Mouse (Mus musculus): ENCODE results near the gene Vasp. TPM values are rescaled to one million over a fixed set of nuclear protein-coding genes. Genes with fewer than 3 reads are reported as not detected.

Vasp gene
- polyA plus RNA-seq, 1 experiment from 2014 or later: 61.1 TPM

DNA sequence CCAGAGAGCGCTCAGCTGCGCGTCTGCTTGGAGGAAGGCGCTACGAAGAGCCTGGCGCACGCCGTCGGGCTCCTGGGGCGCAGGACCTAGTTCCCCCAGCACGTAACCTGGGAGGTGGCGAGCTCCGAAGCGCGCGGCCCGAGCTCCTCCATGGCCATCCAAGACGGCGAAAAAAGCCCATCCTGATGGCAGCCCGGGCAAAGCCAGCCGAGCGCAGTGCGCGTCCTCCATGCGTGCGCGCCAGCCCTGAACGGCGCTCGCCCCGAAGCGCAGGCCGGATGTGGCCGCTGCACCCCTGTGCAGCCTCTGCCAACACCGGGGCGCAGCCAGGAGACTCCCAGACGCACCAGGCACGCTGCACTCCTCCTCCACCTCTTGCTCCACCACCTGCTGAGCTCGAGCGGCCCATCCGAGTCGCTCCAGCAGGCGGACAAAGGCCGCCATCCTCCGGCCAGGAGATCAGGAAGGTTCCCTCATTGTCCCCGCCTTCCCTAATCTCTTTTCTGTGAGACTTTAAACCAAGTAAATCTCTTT lies 8.0 kb upstream of the Vasp start, which contains the start of gene Ppm1n:
Gene Ppm1n, minus strand, starts transcription at position 484 of the 534 bp plus-strand sequence.
- Histone ChIP-seq H3K27ac (replicated peaks) (no peak within 1 kb of the TSS), H3K36me3 (replicated peaks) (no peaks in the 10 kb centered on the region), H3K4me3 (peak within 1 kb of the TSS; percentile 51), H3K27me3 (replicated peaks; ENCODE audit: low read depth, poor library complexity, severe bottlenecking) (peaks cover 81% of the 10 kb centered on the region), H3K4me1 (peaks cover 28% of the 10 kb centered on the region), H3K9me3 (no peaks in the 10 kb centered on the region)
- WGBS: under 1% methylated on average over 46 of the region's 46 CpGs
- DNase-seq (ENCODE audit: low spot score): peak; percentile 56

- DNase-seq (ENCODE audit: low spot score): peak; percentile 41
- peaks cover 75% of the 10 kb centered on the region for H3K27me3 ChIP-seq (replicated peaks; ENCODE audit: low read depth, poor library complexity, severe bottlenecking)
Observed at GRCm38 (mm10) chr7:19279052-19279451, 7.4 kb upstream of the Vasp start.

GRCm38 (mm10) chr7:19276253-19276652 lies 4.6 kb upstream of the Vasp start:
- no peak for DNase-seq (ENCODE audit: low spot score)
- Histone ChIP-seq H3K27me3 (replicated peaks; ENCODE audit: low read depth, poor library complexity, severe bottlenecking) (peaks cover 49% of the 10 kb centered on the region), H3K9me3 (no peaks in the 10 kb centered on the region), H3K27ac (replicated peaks) (no peak overlapping the region), H3K4me1 (peaks cover 17% of the 10 kb centered on the region), H3K36me3 (replicated peaks) (no peaks in the 10 kb centered on the region), H3K4me3 (no peak overlapping the region)
- WGBS: 48% methylated on average over 4 of the region's 4 CpGs

More at GRCm38 (mm10) chr7:19279052-19279451, 7.4 kb upstream of the Vasp start:
- H3K4me1 ChIP-seq: peaks cover 28% of the 10 kb centered on the region
- H3K4me3 ChIP-seq: peak overlapping the region; percentile 51
- no peaks in the 10 kb centered on the region for H3K9me3 ChIP-seq
- 2% methylated on average over 34 of the region's 34 CpGs for WGBS
- H3K36me3 ChIP-seq (replicated peaks): no peaks in the 10 kb centered on the region
- H3K27ac ChIP-seq (replicated peaks): no peak overlapping the region

- H3K36me3 ChIP-seq (replicated peaks): peaks cover 12% of the 10 kb centered on the region
- peak; percentile 89 for DNase-seq (ENCODE audit: low spot score)
- H3K4me1 ChIP-seq: peaks cover 29% of the 10 kb centered on the region
- H3K27me3 ChIP-seq (replicated peaks; ENCODE audit: low read depth, poor library complexity, severe bottlenecking): peaks cover 10% of the 10 kb centered on the region
- peak overlapping the region; percentile 90 for H3K27ac ChIP-seq (replicated peaks)
- H3K9me3 ChIP-seq: no peaks in the 10 kb centered on the region
- WGBS: under 1% methylated on average over 36 of the region's 36 CpGs
- peak overlapping the region; percentile 75 for H3K4me3 ChIP-seq
Observed at GRCm38 (mm10) chr7:19272173-19272764, 652 bp upstream of the Vasp start.

DNA sequence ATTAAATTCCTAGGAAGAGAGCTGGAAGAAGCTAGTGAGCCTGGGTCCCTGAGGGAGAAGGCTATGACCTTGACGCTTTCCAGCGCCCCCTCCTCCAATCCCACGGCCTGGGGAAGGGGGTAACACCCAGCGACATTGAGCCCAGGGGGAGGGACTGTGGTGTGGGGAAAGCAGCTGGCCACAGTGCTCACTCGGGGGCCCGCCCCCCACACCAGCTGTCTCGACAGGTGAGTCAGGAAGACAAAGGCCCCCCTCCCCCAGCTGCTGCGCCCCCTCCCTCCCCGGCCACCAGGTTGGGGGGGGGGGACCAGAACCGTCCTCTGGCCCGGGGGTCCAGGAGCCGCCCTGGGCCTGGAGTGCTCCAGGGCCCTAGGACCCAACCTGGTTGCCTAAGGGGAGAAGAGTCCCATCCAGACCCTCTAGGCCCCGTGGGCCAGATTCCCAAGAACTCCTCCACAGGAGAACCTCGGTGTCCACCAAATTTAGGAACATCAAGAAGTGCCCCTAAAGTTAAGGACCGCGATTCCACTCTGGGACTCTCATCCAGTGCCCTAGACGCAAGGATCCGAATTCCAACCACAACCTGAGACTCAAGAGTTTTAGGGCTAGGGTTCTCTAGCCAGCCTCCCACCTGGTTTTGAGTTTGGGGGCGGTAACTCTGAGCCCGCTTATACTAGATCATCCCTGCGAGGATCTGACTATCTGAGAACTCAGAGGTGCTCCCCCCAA lies 944 bp downstream of the Vasp start:
- H3K36me3 ChIP-seq (replicated peaks): peaks cover 27% of the 10 kb centered on the region
- peak overlapping the region; percentile 90 for H3K27ac ChIP-seq (replicated peaks)
- peak; percentile 60 for DNase-seq (ENCODE audit: low spot score)
- peaks cover 45% of the 10 kb centered on the region for H3K4me1 ChIP-seq
- peak overlapping the region; percentile 75 for H3K4me3 ChIP-seq
- under 1% methylated on average over 21 of the region's 21 CpGs for WGBS
- H3K27me3 ChIP-seq (replicated peaks; ENCODE audit: low read depth, poor library complexity, severe bottlenecking): 0 out of 2 replicates have a peak, but pooled peaks cover 4% of the 10 kb centered on the region
- no peaks in the 10 kb centered on the region for H3K9me3 ChIP-seq

GRCm38 (mm10) chr7:19269721-19270441 lies 1.7 kb downstream of the Vasp start:
- DNase-seq (ENCODE audit: low spot score): peak; percentile 78
- Histone ChIP-seq H3K36me3 (replicated peaks) (peaks cover 34% of the 10 kb centered on the region), H3K27me3 (replicated peaks; ENCODE audit: low read depth, poor library complexity, severe bottlenecking) (0 out of 2 replicates have a peak, but pooled peaks cover 1% of the 10 kb centered on the region), H3K4me3 (peak overlapping the region; percentile 75), H3K4me1 (peaks cover 46% of the 10 kb centered on the region), H3K9me3 (no peaks in the 10 kb centered on the region), H3K27ac (replicated peaks) (peak overlapping the region; percentile 90)
- WGBS: under 1% methylated on average over 19 of the region's 19 CpGs

- Histone ChIP-seq H3K27me3 (replicated peaks; ENCODE audit: low read depth, poor library complexity, severe bottlenecking) (no peaks in the 10 kb centered on the region), H3K4me3 (peak overlapping the region; percentile 75), H3K9me3 (no peaks in the 10 kb centered on the region), H3K4me1 (peaks cover 46% of the 10 kb centered on the region), H3K36me3 (replicated peaks) (peaks cover 42% of the 10 kb centered on the region), H3K27ac (replicated peaks) (peak overlapping the region; percentile 90)
- DNase-seq (ENCODE audit: low spot score): peak; percentile 21
- WGBS: 39% methylated on average over 10 of the region's 10 CpGs
Observed at GRCm38 (mm10) chr7:19268993-19269681, 2.5 kb downstream of the Vasp start.

- DNase-seq (ENCODE audit: low spot score): no peak
- 75% methylated on average over 10 of the region's 10 CpGs for WGBS
- peaks cover 63% of the 10 kb centered on the region for H3K36me3 ChIP-seq (replicated peaks)
- H3K27ac ChIP-seq (replicated peaks): no peak overlapping the region
- H3K4me3 ChIP-seq: no peak overlapping the region
- H3K9me3 ChIP-seq: no peaks in the 10 kb centered on the region
- H3K27me3 ChIP-seq (replicated peaks; ENCODE audit: low read depth, poor library complexity, severe bottlenecking): no peaks in the 10 kb centered on the region
- peaks cover 40% of the 10 kb centered on the region for H3K4me1 ChIP-seq
Observed at GRCm38 (mm10) chr7:19267051-19267450, 4.6 kb downstream of the Vasp start.

- peaks cover 71% of the 10 kb centered on the region for H3K36me3 ChIP-seq (replicated peaks)
- H3K27me3 ChIP-seq (replicated peaks; ENCODE audit: low read depth, poor library complexity, severe bottlenecking): no peaks in the 10 kb centered on the region
- no peak overlapping the region for H3K27ac ChIP-seq (replicated peaks)
- no peak for DNase-seq (ENCODE audit: low spot score)
- no peak overlapping the region for H3K4me3 ChIP-seq
- WGBS: 85% methylated on average over 10 of the region's 10 CpGs
- H3K4me1 ChIP-seq: peaks cover 40% of the 10 kb centered on the region
- no peaks in the 10 kb centered on the region for H3K9me3 ChIP-seq
Observed at GRCm38 (mm10) chr7:19265928-19266822, 5.4 kb downstream of the Vasp start.

DNA sequence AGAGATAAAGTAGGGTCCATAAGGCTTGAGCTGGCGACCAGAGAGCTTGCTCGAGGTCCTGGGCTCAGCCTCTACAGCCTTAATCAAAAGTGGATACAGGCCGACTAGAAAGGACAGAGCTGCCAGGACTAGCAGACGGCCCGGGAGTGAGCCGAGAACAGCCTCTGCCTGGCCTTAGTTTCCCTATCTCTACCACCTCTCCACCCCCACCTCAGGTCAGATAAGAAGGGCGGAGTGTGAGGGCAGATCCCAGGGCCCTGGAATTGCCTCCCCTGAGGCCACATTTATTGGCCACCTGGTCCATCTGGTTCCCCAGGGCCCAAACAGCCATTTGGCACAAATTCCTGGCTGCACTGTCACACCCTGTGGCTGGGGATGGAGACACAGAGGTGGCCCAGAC lies 6.5 kb downstream of the Vasp start:
- H3K4me1 ChIP-seq: peaks cover 32% of the 10 kb centered on the region
- peaks cover 82% of the 10 kb centered on the region for H3K36me3 ChIP-seq (replicated peaks)
- no peak overlapping the region for H3K27ac ChIP-seq (replicated peaks)
- no peaks in the 10 kb centered on the region for H3K9me3 ChIP-seq
- H3K27me3 ChIP-seq (replicated peaks; ENCODE audit: low read depth, poor library complexity, severe bottlenecking): no peaks in the 10 kb centered on the region
- WGBS: 86% methylated on average over 7 of the region's 7 CpGs
- H3K4me3 ChIP-seq: no peak overlapping the region
- DNase-seq (ENCODE audit: low spot score): no peak

- 81% methylated on average over 3 of the region's 3 CpGs for WGBS
- H3K36me3 ChIP-seq (replicated peaks): peaks cover 86% of the 10 kb centered on the region
Observed at GRCm38 (mm10) chr7:19258336-19258735, 13.3 kb downstream of the Vasp start.

More at GRCm38 (mm10) chr7:19258336-19258735, 13.3 kb downstream of the Vasp start:
- no peak overlapping the region for H3K4me3 ChIP-seq
- DNase-seq (ENCODE audit: low spot score): no peak
- H3K27ac ChIP-seq (replicated peaks): no peak overlapping the region
- peaks cover 6% of the 10 kb centered on the region for H3K4me1 ChIP-seq
- no peaks in the 10 kb centered on the region for H3K9me3 ChIP-seq
- H3K27me3 ChIP-seq (replicated peaks; ENCODE audit: low read depth, poor library complexity, severe bottlenecking): no peaks in the 10 kb centered on the region

Measured in embryonic facial prominence, embryonic 10.5 days (tissue).